Mouse (Mus musculus): Measurements from ENCODE around the gene Znrd1as. TPM values are rescaled to one million over a fixed set of nuclear protein-coding genes. Genes with fewer than 3 reads are reported as not detected.
"Not testable (repeated sequence)": the region's sequence is repeated elsewhere in the genome, so short reads cannot be mapped to it uniquely, and the experiment has no call there.

The Znrd1as gene
- polyA plus RNA-seq, 1 experiment: 15.9 TPM

- peak; percentile 82 for DNase-seq (ENCODE audit: low spot score)
Measured at GRCm38 (mm10) chr17:36950981-36951947, 7.1 kb upstream of the Znrd1as start, which contains the start of gene Ppp1r11. Ppp1r11 (minus strand) TSS chr17:36951741.

- no peak for DNase-seq (ENCODE audit: low spot score)
Measured at GRCm38 (mm10) chr17:36952631-36953030, 5.8 kb upstream of the Znrd1as start.

- no peak for DNase-seq (ENCODE audit: low spot score)
Measured at GRCm38 (mm10) chr17:36953062-36953461, 5.3 kb upstream of the Znrd1as start.

- DNase-seq (ENCODE audit: low spot score): no peak
Measured at GRCm38 (mm10) chr17:36958884-36959283, 492 bp downstream of the Znrd1as start.

- no peak for DNase-seq (ENCODE audit: low spot score)
Measured at GRCm38 (mm10) chr17:36961125-36961524, 2.7 kb downstream of the Znrd1as start.

- no peak for DNase-seq (ENCODE audit: low spot score)
Measured at GRCm38 (mm10) chr17:36966875-36967274, 8.5 kb downstream of the Znrd1as start.

GRCm38 (mm10) chr17:36970316-36970890, 12.0 kb downstream of the Znrd1as start:
- DNase-seq (ENCODE audit: low spot score): no peak

- DNase-seq (ENCODE audit: low spot score): no peak
Measured at GRCm38 (mm10) chr17:36971172-36971850, 12.9 kb downstream of the Znrd1as start.

- no peak for DNase-seq (ENCODE audit: low spot score)
Measured at GRCm38 (mm10) chr17:36972791-36973190, 14.4 kb downstream of the Znrd1as start.

- DNase-seq (ENCODE audit: low spot score): no peak
Measured at GRCm38 (mm10) chr17:36973271-36973787, 14.9 kb downstream of the Znrd1as start.

GRCm38 (mm10) chr17:36981221-36981813, 22.9 kb downstream of the Znrd1as start, which contains the start of gene 2410137M14Rik:
2410137M14Rik (minus strand) TSS chr17:36981237.
- no peak for DNase-seq (ENCODE audit: low spot score)

- DNase-seq (ENCODE audit: low spot score): no peak
Measured at GRCm38 (mm10) chr17:36981845-36982244, 23.5 kb downstream of the Znrd1as start.

GRCm38 (mm10) chr17:36982253-36983155, 24.1 kb downstream of the Znrd1as start:
- no peak for DNase-seq (ENCODE audit: low spot score)

GRCm38 (mm10) chr17:36988475-36988874, 30.1 kb downstream of the Znrd1as start:
- no peak for DNase-seq (ENCODE audit: low spot score)

GRCm38 (mm10) chr17:36989437-36989836, 31.0 kb downstream of the Znrd1as start, which contains the start of gene H2-M5:
H2-M5 (minus strand) TSS chr17:36989537.
- no peak for DNase-seq (ENCODE audit: low spot score)

- not testable (repeated sequence) for DNase-seq (ENCODE audit: low spot score)
Measured at GRCm38 (mm10) chr17:36990630-36991029, 32.2 kb downstream of the Znrd1as start.

- no peak for DNase-seq (ENCODE audit: low spot score)
Measured at GRCm38 (mm10) chr17:36992336-36993104, 34.1 kb downstream of the Znrd1as start.

GRCm38 (mm10) chr17:36993770-36994325, 35.5 kb downstream of the Znrd1as start:
- no peak for DNase-seq (ENCODE audit: low spot score)

- DNase-seq (ENCODE audit: low spot score): no peak
Measured at GRCm38 (mm10) chr17:36994528-36994927, 36.1 kb downstream of the Znrd1as start.
